9 mouse cellular contexts compared by ENCODE assay signal in the genomic region with DNA sequence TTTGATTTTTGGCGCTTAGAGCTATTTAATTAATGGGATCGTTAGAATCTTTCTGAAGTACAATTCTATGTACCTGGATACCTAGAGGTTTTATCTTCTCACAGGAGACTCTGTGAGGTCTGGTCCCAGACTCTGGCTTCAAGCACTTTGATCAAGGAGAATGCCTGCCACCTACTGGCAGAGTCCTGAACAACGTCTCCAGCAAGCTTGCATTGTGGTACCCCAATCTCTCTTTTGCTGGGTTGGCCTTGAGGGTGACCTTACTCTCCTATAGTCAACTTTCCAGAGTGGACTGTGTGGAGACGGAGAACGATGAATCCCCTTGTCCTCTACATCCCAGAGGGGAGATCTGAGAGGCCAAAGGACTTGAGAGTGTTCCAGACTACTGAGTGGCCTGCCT.
DNase-seq lines count a peak whose midpoint lies in the region; ATAC-seq and TF ChIP-seq lines count a peak whose summit lies in the region.
"Had no signal": no experiment of that assay in that cellular context is flagged by ENCODE, and none has a peak within 500 bp of the region (broad histone marks: within the 10 kb centered on the region; RNA-seq: fewer than 3 reads in every experiment).

No protein-coding gene starts in this region.

- 14% methylated on average over 5 of the region's 5 CpGs for WGBS in forebrain, embryonic 16.5 days
- 16% methylated on average over 5 of the region's 5 CpGs for WGBS in hindbrain, embryonic 16.5 days
- 23% methylated on average over 5 of the region's 5 CpGs for WGBS in midbrain, postnatal 0 days

- no peak for ATAC-seq in CD4-positive, CD25-positive, alpha-beta regulatory T cell, adult 4 months
- ATAC-seq in forebrain, embryonic 16.5 days = peak; percentile 58; the same call in 1 of the 2 replicates
- peak; percentile 70 for ATAC-seq in hindbrain, embryonic 16.5 days
- ATAC-seq in midbrain, postnatal 0 days (ENCODE audit: low FRiP score) = no peak

- no peaks in the 10 kb centered on the region for H3K4me1 ChIP-seq in forebrain, embryonic 16.5 days (replicated peaks; ENCODE audit: control insufficient read depth, insufficient read depth, low read length)
- H3K4me1 ChIP-seq in hindbrain, embryonic 16.5 days (ENCODE audit: control insufficient read depth, insufficient read depth, low read depth, low read length) = no peaks in the 10 kb centered on the region
- H3K4me1 ChIP-seq in midbrain, postnatal 0 days (ENCODE audit: insufficient read depth, low read length) = no peaks in the 10 kb centered on the region

- H3K4me2 ChIP-seq in forebrain, embryonic 16.5 days (ENCODE audit: low read length) = no peak overlapping the region
- H3K4me2 ChIP-seq in hindbrain, embryonic 16.5 days (ENCODE audit: low read length) = no peak overlapping the region
- H3K4me2 ChIP-seq in midbrain, postnatal 0 days (ENCODE audit: low read depth, low read length, poor library complexity, severe bottlenecking) = no peak overlapping the region
- H3K4me2 ChIP-seq: limb, embryonic 15.5 days had no signal

- peak; percentile 45 for DNase-seq in CD4-positive, CD25-positive, alpha-beta regulatory T cell, adult 2 months (ENCODE audit: low read depth, low spot score)
- DNase-seq in c-Kit-positive CD71-positive TER-119-negative erythroid progenitor cells, embryonic 14.5 days (ENCODE audit: low read depth) = peak; percentile 20
- peak; percentile 69 to 88 for DNase-seq in left cerebral cortex, postnatal 14 days (ENCODE audit: low spot score in 2 of 2)
- DNase-seq in midbrain, postnatal 0 days (ENCODE audit: low spot score) = peak; percentile 89
- peak; percentile 87 for DNase-seq in testis, postnatal 10 days (ENCODE audit: low spot score)

- H3K27me3 ChIP-seq in forebrain, embryonic 16.5 days (replicated peaks; ENCODE audit: control insufficient read depth, insufficient read depth, low read length) = no peaks in the 10 kb centered on the region
- H3K27me3 ChIP-seq in hindbrain, embryonic 16.5 days (replicated peaks; ENCODE audit: control insufficient read depth, insufficient read depth, low read length) = no peaks in the 10 kb centered on the region; the same call in 1 of the 2 replicates
- 0 out of 2 replicates have a peak, but pooled peaks cover 3% of the 10 kb centered on the region for H3K27me3 ChIP-seq in midbrain, postnatal 0 days (ENCODE audit: insufficient read depth, low read length)

- H3K27ac ChIP-seq in forebrain, embryonic 16.5 days (ENCODE audit: low read length) = no peak overlapping the region
- H3K27ac ChIP-seq in hindbrain, embryonic 16.5 days (ENCODE audit: low read depth, low read length) = no peak overlapping the region
- H3K27ac ChIP-seq in midbrain, postnatal 0 days (ENCODE audit: low read depth, low read length) = no peak overlapping the region
- H3K27ac ChIP-seq: limb, embryonic 15.5 days had no signal

- TF ChIP-seq CTCF in midbrain, postnatal 0 days (IDR thresholded peaks at IDR 0.05) = peak; percentile 92

- no peak overlapping the region for H3K9ac ChIP-seq in forebrain, embryonic 16.5 days (replicated peaks; ENCODE audit: low read depth, low read length)
- H3K9ac ChIP-seq in hindbrain, embryonic 16.5 days (ENCODE audit: low read depth, low read length) = no peak overlapping the region
- H3K9ac ChIP-seq in midbrain, postnatal 0 days (replicated peaks; ENCODE audit: low read length, poor library complexity, severe bottlenecking) = no peak overlapping the region
- H3K9ac ChIP-seq: limb, embryonic 15.5 days had no signal

- H3K4me3 ChIP-seq in forebrain, embryonic 16.5 days (replicated peaks; ENCODE audit: low read length) = no peak overlapping the region
- H3K4me3 ChIP-seq in hindbrain, embryonic 16.5 days (ENCODE audit: low read length) = no peak overlapping the region
- H3K4me3 ChIP-seq in midbrain, postnatal 0 days (ENCODE audit: low read depth, low read length) = no peak overlapping the region
- H3K4me3 ChIP-seq: limb, embryonic 15.5 days had no signal

- H3K9me3 ChIP-seq in forebrain, embryonic 16.5 days (ENCODE audit: control insufficient read depth, low read length) = no peaks in the 10 kb centered on the region
- no peaks in the 10 kb centered on the region for H3K9me3 ChIP-seq in hindbrain, embryonic 16.5 days (ENCODE audit: control insufficient read depth, low read length)
- no peaks in the 10 kb centered on the region for H3K9me3 ChIP-seq in midbrain, postnatal 0 days (ENCODE audit: low read length)
- H3K9me3 ChIP-seq: limb, embryonic 15.5 days had no signal

- H3K36me3 ChIP-seq in forebrain, embryonic 16.5 days (ENCODE audit: control insufficient read depth, insufficient read depth) = no peaks in the 10 kb centered on the region
- H3K36me3 ChIP-seq in hindbrain, embryonic 16.5 days (ENCODE audit: control insufficient read depth, insufficient read depth, low read length) = no peaks in the 10 kb centered on the region
- H3K36me3 ChIP-seq in midbrain, postnatal 0 days (ENCODE audit: insufficient read depth, low read length) = no peaks in the 10 kb centered on the region
- H3K36me3 ChIP-seq: limb, embryonic 15.5 days had no signal

- intact Hi-C loops in left cerebral cortex, postnatal 14 days (cut with DNase I) = loop anchor here (2.0 to 5.0 kb wide), 3 partner anchors 232 to 408 kb away; no protein-coding TSS in a partner anchor

Comparison
In these comparisons a context has a peak if more than half of its experiments do, and no peak if none do; other contexts are left out.
1. DNase-seq: peak in every context shown above with its lines; median percentile 89 in midbrain, postnatal 0 days; 87 in testis, postnatal 10 days; 78 in left cerebral cortex, postnatal 14 days; 45 in CD4-positive, CD25-positive, alpha-beta regulatory T cell, adult 2 months; 20 in c-Kit-positive CD71-positive TER-119-negative erythroid progenitor cells, embryonic 14.5 days.
2. ATAC-seq: peak in forebrain, embryonic 16.5 days (single experiment) and hindbrain, embryonic 16.5 days (single experiment); none in CD4-positive, CD25-positive, alpha-beta regulatory T cell, adult 4 months (single experiment) and midbrain, postnatal 0 days (single experiment).